In the genomic region with DNA sequence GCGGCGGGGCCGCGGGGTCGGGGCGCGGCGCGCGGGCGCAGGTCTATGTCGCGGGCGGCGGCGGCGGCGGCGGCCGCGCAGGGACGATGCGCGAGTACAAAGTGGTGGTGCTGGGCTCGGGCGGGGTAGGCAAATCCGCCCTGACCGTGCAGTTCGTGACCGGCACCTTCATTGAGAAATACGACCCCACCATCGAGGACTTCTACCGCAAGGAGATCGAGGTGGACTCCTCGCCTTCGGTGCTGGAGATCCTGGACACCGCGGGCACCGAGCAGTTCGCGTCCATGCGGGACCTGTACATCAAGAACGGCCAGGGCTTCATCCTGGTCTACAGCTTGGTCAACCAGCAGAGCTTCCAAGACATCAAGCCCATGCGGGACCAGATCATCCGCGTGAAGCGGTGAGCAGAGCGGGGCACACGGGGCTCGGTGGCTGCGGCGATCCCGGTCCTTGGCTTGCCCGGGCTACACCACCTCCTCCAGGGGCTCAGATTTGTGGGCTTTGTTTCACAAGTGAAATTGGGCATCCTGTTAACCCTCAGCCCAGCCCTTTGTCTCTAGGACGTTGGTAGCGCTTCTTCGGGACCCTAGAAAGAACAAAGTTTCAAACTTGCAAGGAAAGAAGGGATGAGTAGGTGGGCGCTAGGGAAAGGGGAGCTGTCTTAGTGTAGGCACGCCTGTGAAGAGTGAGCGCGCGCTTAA, we compare ENCODE assay signal across 8 mouse cellular contexts. TPM values are rescaled to one million over a fixed set of nuclear protein-coding genes. Genes with fewer than 3 reads are reported as not detected.
DNase-seq lines count a peak whose midpoint lies in the region; ATAC-seq and TF ChIP-seq lines count a peak whose summit lies in the region.

No protein-coding gene starts in this region.

- ATAC-seq in forebrain, postnatal 0 days, result peak; percentile 4
- ATAC-seq in stomach, embryonic 16.5 days (ENCODE audit: insufficient read depth, low FRiP score), result peak; percentile 2

- H3K9me3 ChIP-seq in forebrain, postnatal 0 days (ENCODE audit: low read length), result no peaks in the 10 kb centered on the region
- H3K9me3 ChIP-seq in stomach, embryonic 16.5 days (replicated peaks; ENCODE audit: control insufficient read depth, low read length), result no peaks in the 10 kb centered on the region

- WGBS in forebrain, postnatal 0 days, result under 1% methylated on average over 61 of the region's 62 CpGs
- under 1% methylated on average over 60 of the region's 62 CpGs for WGBS in macrophage (ENCODE audit: missing documents)
- under 1% methylated on average over 62 of the region's 62 CpGs for WGBS in stomach, embryonic 16.5 days

- peak overlapping the region; percentile 62 for H3K4me2 ChIP-seq in forebrain, postnatal 0 days (ENCODE audit: low read depth)
- peak overlapping the region; percentile 76 for H3K4me2 ChIP-seq in stomach, embryonic 16.5 days (ENCODE audit: low read depth, low read length)

- peak overlapping the region; percentile 99 for H3K27ac ChIP-seq in forebrain, postnatal 0 days (ENCODE audit: low read depth, low read length)
- H3K27ac ChIP-seq in macrophage, result peak overlapping the region; percentile 92
- H3K27ac ChIP-seq in stomach, embryonic 16.5 days (ENCODE audit: low read length), result peak overlapping the region; percentile 97

- H3K4me1 ChIP-seq in forebrain, postnatal 0 days (ENCODE audit: insufficient read depth), result peaks cover 13% of the 10 kb centered on the region
- H3K4me1 ChIP-seq in stomach, embryonic 16.5 days (ENCODE audit: control insufficient read depth, insufficient read depth, low read length), result 0 out of 2 replicates have a peak, but pooled peaks cover 5% of the 10 kb centered on the region

- H3K9ac ChIP-seq in forebrain, postnatal 0 days, result peak overlapping the region; percentile 92
- peak overlapping the region; percentile 92 for H3K9ac ChIP-seq in stomach, embryonic 16.5 days (ENCODE audit: low read length)

- H3K27me3 ChIP-seq in forebrain, postnatal 0 days (ENCODE audit: insufficient read depth, low read length), result no peaks in the 10 kb centered on the region
- no peaks in the 10 kb centered on the region for H3K27me3 ChIP-seq in stomach, embryonic 16.5 days (ENCODE audit: control insufficient read depth, insufficient read depth, low read length)

- DNase-seq in adrenal gland, adult 8-10 months, result peak; percentile 44
- no peak for DNase-seq in adrenal gland, adult 2 months
- peak; percentile 44 for DNase-seq in urinary bladder, postnatal 14 days (ENCODE audit: low spot score)
- DNase-seq in urinary bladder, adult 2 months (ENCODE audit: low spot score), result no peak
- DNase-seq in forebrain, postnatal 0 days, result peak; percentile 52
- peak; percentile 45 for DNase-seq in kidney, adult 9 months

- H3K4me3 ChIP-seq in forebrain, postnatal 0 days (ENCODE audit: low read depth, low read length), result peak overlapping the region; percentile 97
- peak overlapping the region; percentile 87 for H3K4me3 ChIP-seq in macrophage (ENCODE audit: inconsistent target)
- peak overlapping the region; percentile 71 for H3K4me3 ChIP-seq in stomach, embryonic 16.5 days (replicated peaks; ENCODE audit: low read length)

- H3K36me3 ChIP-seq in forebrain, postnatal 0 days (ENCODE audit: insufficient read depth), result peaks cover 1% of the 10 kb centered on the region; the same call in 1 of the 2 replicates
- peaks cover 10% of the 10 kb centered on the region; the same call in 1 of the 2 replicates for H3K36me3 ChIP-seq in macrophage (ENCODE audit: inconsistent target)
- peaks cover 3% of the 10 kb centered on the region; the same call in 1 of the 2 replicates for H3K36me3 ChIP-seq in stomach, embryonic 16.5 days (ENCODE audit: control insufficient read depth, insufficient read depth, low read length)

- peaks cover 50% of the 10 kb centered on the region for H3K79me2 ChIP-seq in macrophage (ENCODE audit: inconsistent target)

- TF ChIP-seq CTCF in forebrain, postnatal 0 days (IDR thresholded peaks at IDR 0.05; ENCODE audit: low read depth), result no peak

RNA-seq across cellular contexts. Expression of a gene that starts 0.5 kb away (rescaled TPM):
- 10 to 100 TPM; 18.7 to 22.9 (median 20.3) TPM for total RNA-seq in adrenal gland, adult 8-10 months (2022)
- 10 to 100 TPM; 12.4 to 25.8 TPM for total RNA-seq in adrenal gland, adult 2 months (2021)
- polyA plus RNA-seq in adrenal gland, adult 2 months (2012; rRNA removed), result 11.6 and 17.3 TPM in 2 replicates
- 21.0 and 23.5 TPM in 2 replicates for polyA plus RNA-seq in urinary bladder, adult 2 months (2012; rRNA removed)
- total RNA-seq in forebrain, postnatal 0 days (2014; rRNA removed), result 75.9 and 78.4 TPM in 2 replicates
- polyA plus RNA-seq in forebrain, postnatal 0 days (2015; fragmentation: Nextera tagmentation; extraction: Ambion mirVana), result 19.3 and 29.5 TPM in 2 replicates
- total RNA-seq in macrophage (2018; cell fraction: chromatin; rRNA removed), result 10 to 100 TPM in 23 of 26 experiments, 1 to 10 TPM in 3; 8.3 to 46.1 (median 19.4) TPM
- total RNA-seq in macrophage (2018; cell fraction: cytosol; rRNA removed), result 100 to 1,000 TPM in 3 of 26 experiments, 10 to 100 TPM in 23; 33.3 to 103 (median 54.4) TPM
- 10 to 100 TPM; 22.8 to 80.1 (median 45.0) TPM for total RNA-seq in macrophage (2018; cell fraction: nucleus; rRNA removed)
- polyA plus RNA-seq in macrophage (2018), result 51.4 to 76.6 TPM (median 60.4 TPM) in 3 replicates
- 7.8 and 7.9 TPM in 2 replicates for polyA plus RNA-seq in stomach, embryonic 16.5 days (2015; fragmentation: Nextera tagmentation; extraction: Ambion mirVana)

Comparison
In these comparisons a context has a peak if more than half of its experiments do, and no peak if none do; other contexts are left out.
1. DNase-seq: peak in adrenal gland, adult 8-10 months (single experiment), urinary bladder, postnatal 14 days (single experiment), forebrain, postnatal 0 days (single experiment) and kidney, adult 9 months (single experiment); none in adrenal gland, adult 2 months (single experiment) and urinary bladder, adult 2 months (single experiment).
2. Peak in every context shown above with its lines, with median percentiles within 50 percentile points of each other: H3K27ac ChIP-seq and H3K4me3 ChIP-seq.